Mouse (Mus musculus) hindbrain, embryonic 10.5 days (tissue): Measurements from ENCODE around the gene Ap1g2. TPM values are rescaled to one million over a fixed set of nuclear protein-coding genes. Genes with fewer than 3 reads are reported as not detected.

Experiments used
- DNase-seq: peaks from one replicate; pipeline ENCODE4 v3.0.0-alpha.2; 2017; ENCODE audit warnings: low spot score
- H3K27ac ChIP-seq: fragments of 300-500 bp; sonication (generic); 2 replicates; pipeline ENCODE4 v1.5.1; 2016; ENCODE audit warnings: mild to moderate bottlenecking, moderate library complexity
- H3K27me3 ChIP-seq: fragments of 300-500 bp; sonication (generic); 2 replicates; pipeline ENCODE4 v1.6.1; 2016; ENCODE audit warnings: mild to moderate bottlenecking; ENCODE audit not compliant: poor library complexity, insufficient read depth, severe bottlenecking
- H3K36me3 ChIP-seq: fragments of 300-500 bp; sonication (generic); 2 replicates; pipeline ENCODE4 v1.6.1; 2016; ENCODE audit warnings: mild to moderate bottlenecking, moderate library complexity
- H3K4me1 ChIP-seq: fragments of 300-500 bp; sonication (generic); replicated peaks from 2 replicates; pipeline ENCODE4 v1.6.1; 2016; ENCODE audit warnings: mild to moderate bottlenecking
- H3K4me3 ChIP-seq: fragments of 300-500 bp; sonication (generic); 2 replicates; pipeline ENCODE4 v1.5.1; 2016; ENCODE audit warnings: mild to moderate bottlenecking, moderate library complexity
- H3K9me3 ChIP-seq: fragments of 300-500 bp; sonication (generic); 2 replicates; pipeline ENCODE4 v1.6.1; 2016; ENCODE audit warnings: mild to moderate bottlenecking, moderate library complexity
- WGBS: fragments of 180-500 bp; shearing (Covaris S2); methylation state at CpG from one replicate; pipeline ENCODE4 v1.1.7; 2016; 5-methylcytosine and 5-hydroxymethylcytosine counted together
- polyA plus RNA-seq: library from polyadenylated mRNA; unstranded; fragments of >200 nt; fragmentation: Nextera tagmentation; extraction: Ambion mirVana; gene quantifications from 2 replicates; pipeline ENCODE4 v1.2.1, GENCODE M21; 2016

Gene Ap1g2
- polyA plus RNA-seq, 1 experiment from 2014 or later, result 14.5 TPM

GRCm38 (mm10) chr14:55109048-55109873 lies 2.9 kb upstream of the Ap1g2 start:
- 15% methylated on average over 21 of the region's 21 CpGs for WGBS
- peaks cover 72% of the 10 kb centered on the region for H3K27me3 ChIP-seq
- DNase-seq, result no peak

GRCm38 (mm10) chr14:55108202-55108870 lies 1.9 kb upstream of the Ap1g2 start:
- H3K4me3 ChIP-seq, result no peak overlapping the region
- H3K36me3 ChIP-seq, result no peaks in the 10 kb centered on the region
- no peaks in the 10 kb centered on the region for H3K9me3 ChIP-seq
- WGBS, result 31% methylated on average over 9 of the region's 9 CpGs
- no peak overlapping the region; the same call in 1 of the 2 replicates for H3K27ac ChIP-seq
- peaks cover 56% of the 10 kb centered on the region for H3K4me1 ChIP-seq
- DNase-seq, result peak; percentile 43
- peaks cover 63% of the 10 kb centered on the region for H3K27me3 ChIP-seq

More at GRCm38 (mm10) chr14:55109048-55109873, 2.9 kb upstream of the Ap1g2 start:
- no peaks in the 10 kb centered on the region for H3K36me3 ChIP-seq
- peak overlapping the region; percentile 63 for H3K27ac ChIP-seq
- H3K9me3 ChIP-seq, result no peaks in the 10 kb centered on the region
- peaks cover 63% of the 10 kb centered on the region for H3K4me1 ChIP-seq
- peak overlapping the region; percentile 29 for H3K4me3 ChIP-seq

GRCm38 (mm10) chr14:55106990-55107389 lies 597 bp upstream of the Ap1g2 start:
- Histone ChIP-seq H3K27ac (no peak overlapping the region), H3K4me3 (no peak overlapping the region), H3K27me3 (peaks cover 51% of the 10 kb centered on the region), H3K9me3 (no peaks in the 10 kb centered on the region), H3K4me1 (peaks cover 56% of the 10 kb centered on the region), H3K36me3 (peaks cover 5% of the 10 kb centered on the region; the same call in 1 of the 2 replicates)
- WGBS, result 65% methylated on average over 8 of the region's 8 CpGs
- DNase-seq, result no peak

GRCm38 (mm10) chr14:55105386-55105785 lies 1.0 kb downstream of the Ap1g2 start:
- peaks cover 56% of the 10 kb centered on the region for H3K4me1 ChIP-seq
- peaks cover 34% of the 10 kb centered on the region for H3K27me3 ChIP-seq
- WGBS, result 5% methylated on average over 7 of the region's 7 CpGs
- peak overlapping the region; percentile 62 for H3K4me3 ChIP-seq
- peaks cover 16% of the 10 kb centered on the region for H3K36me3 ChIP-seq
- DNase-seq, result no peak
- H3K9me3 ChIP-seq, result no peaks in the 10 kb centered on the region
- H3K27ac ChIP-seq, result peak overlapping the region; percentile 89

- no peaks in the 10 kb centered on the region for H3K9me3 ChIP-seq
- DNase-seq, result no peak
- 87% methylated on average over 18 of the region's 18 CpGs for WGBS
- peaks cover 24% of the 10 kb centered on the region for H3K27me3 ChIP-seq
- H3K4me3 ChIP-seq, result no peak overlapping the region
- H3K27ac ChIP-seq, result no peak overlapping the region
- peaks cover 24% of the 10 kb centered on the region for H3K36me3 ChIP-seq
- peaks cover 48% of the 10 kb centered on the region for H3K4me1 ChIP-seq
Observed at GRCm38 (mm10) chr14:55104365-55104764, 2.0 kb downstream of the Ap1g2 start.

GRCm38 (mm10) chr14:55102253-55102785 lies 4.1 kb downstream of the Ap1g2 start:
- Histone ChIP-seq H3K9me3 (no peaks in the 10 kb centered on the region), H3K27me3 (0 out of 2 replicates have a peak, but pooled peaks cover 7% of the 10 kb centered on the region), H3K36me3 (peaks cover 44% of the 10 kb centered on the region), H3K4me3 (no peak overlapping the region), H3K27ac (no peak overlapping the region), H3K4me1 (peaks cover 32% of the 10 kb centered on the region)
- no peak for DNase-seq
- 83% methylated on average over 15 of the region's 15 CpGs for WGBS

GRCm38 (mm10) chr14:55101592-55101991 lies 4.8 kb downstream of the Ap1g2 start:
- no peaks in the 10 kb centered on the region for H3K9me3 ChIP-seq
- peak; percentile 61 for DNase-seq
- WGBS, result 51% methylated on average over 4 of the region's 4 CpGs

GRCm38 (mm10) chr14:55098067-55098466 lies 8.3 kb downstream of the Ap1g2 start:
- WGBS, result 74% methylated on average over 4 of the region's 4 CpGs
- Histone ChIP-seq H3K27me3 (0 out of 2 replicates have a peak, but pooled peaks cover 6% of the 10 kb centered on the region), H3K4me1 (peaks cover 41% of the 10 kb centered on the region), H3K27ac (no peak overlapping the region), H3K36me3 (peaks cover 50% of the 10 kb centered on the region), H3K9me3 (no peaks in the 10 kb centered on the region), H3K4me3 (no peak overlapping the region)
- peak; percentile 40 for DNase-seq

More at GRCm38 (mm10) chr14:55101592-55101991, 4.8 kb downstream of the Ap1g2 start:
- Histone ChIP-seq H3K27me3 (0 out of 2 replicates have a peak, but pooled peaks cover 7% of the 10 kb centered on the region), H3K36me3 (peaks cover 50% of the 10 kb centered on the region), H3K27ac (no peak overlapping the region), H3K4me1 (peaks cover 32% of the 10 kb centered on the region), H3K4me3 (no peak overlapping the region)

GRCm38 (mm10) chr14:55097646-55098045 lies 8.7 kb downstream of the Ap1g2 start:
- Histone ChIP-seq H3K27me3 (0 out of 2 replicates have a peak, but pooled peaks cover 6% of the 10 kb centered on the region), H3K9me3 (no peaks in the 10 kb centered on the region), H3K4me3 (0 out of 2 replicates have a peak overlapping the region, but pooled peaks have one; percentile 21), H3K4me1 (peaks cover 41% of the 10 kb centered on the region), H3K36me3 (peaks cover 50% of the 10 kb centered on the region), H3K27ac (peak overlapping the region; percentile 64)
- DNase-seq, result no peak
- 70% methylated on average over 10 of the region's 10 CpGs for WGBS

GRCm38 (mm10) chr14:55096573-55097087 lies 9.8 kb downstream of the Ap1g2 start:
- Histone ChIP-seq H3K4me1 (peaks cover 45% of the 10 kb centered on the region), H3K4me3 (peak overlapping the region; percentile 21; the same call in 1 of the 2 replicates), H3K27ac (peak overlapping the region; percentile 64), H3K27me3 (0 out of 2 replicates have a peak, but pooled peaks cover 6% of the 10 kb centered on the region), H3K9me3 (no peaks in the 10 kb centered on the region), H3K36me3 (peaks cover 45% of the 10 kb centered on the region)
- no peak for DNase-seq
- 57% methylated on average over 9 of the region's 9 CpGs for WGBS

- H3K4me1 ChIP-seq, result peaks cover 54% of the 10 kb centered on the region
- peak overlapping the region; percentile 68 for H3K4me3 ChIP-seq
- no peak for DNase-seq
- 75% methylated on average over 12 of the region's 12 CpGs for WGBS
- H3K27ac ChIP-seq, result peak overlapping the region; percentile 96
- peaks cover 37% of the 10 kb centered on the region for H3K36me3 ChIP-seq
- no peaks in the 10 kb centered on the region for H3K9me3 ChIP-seq
- 0 out of 2 replicates have a peak, but pooled peaks cover 6% of the 10 kb centered on the region for H3K27me3 ChIP-seq
Observed at GRCm38 (mm10) chr14:55095671-55096070, 10.7 kb downstream of the Ap1g2 start.

GRCm38 (mm10) chr14:55095263-55095662 lies 11.1 kb downstream of the Ap1g2 start:
- peaks cover 58% of the 10 kb centered on the region for H3K4me1 ChIP-seq
- peak overlapping the region; percentile 68 for H3K4me3 ChIP-seq
- no peaks in the 10 kb centered on the region for H3K9me3 ChIP-seq
- H3K27me3 ChIP-seq, result 0 out of 2 replicates have a peak, but pooled peaks cover 6% of the 10 kb centered on the region
- H3K27ac ChIP-seq, result peak overlapping the region; percentile 96
- WGBS, result 59% methylated on average over 9 of the region's 9 CpGs
- H3K36me3 ChIP-seq, result peaks cover 33% of the 10 kb centered on the region
- no peak for DNase-seq
